Mouse (Mus musculus): ENCODE measurements around the gene Sdc3.

Gene Sdc3

DNA sequence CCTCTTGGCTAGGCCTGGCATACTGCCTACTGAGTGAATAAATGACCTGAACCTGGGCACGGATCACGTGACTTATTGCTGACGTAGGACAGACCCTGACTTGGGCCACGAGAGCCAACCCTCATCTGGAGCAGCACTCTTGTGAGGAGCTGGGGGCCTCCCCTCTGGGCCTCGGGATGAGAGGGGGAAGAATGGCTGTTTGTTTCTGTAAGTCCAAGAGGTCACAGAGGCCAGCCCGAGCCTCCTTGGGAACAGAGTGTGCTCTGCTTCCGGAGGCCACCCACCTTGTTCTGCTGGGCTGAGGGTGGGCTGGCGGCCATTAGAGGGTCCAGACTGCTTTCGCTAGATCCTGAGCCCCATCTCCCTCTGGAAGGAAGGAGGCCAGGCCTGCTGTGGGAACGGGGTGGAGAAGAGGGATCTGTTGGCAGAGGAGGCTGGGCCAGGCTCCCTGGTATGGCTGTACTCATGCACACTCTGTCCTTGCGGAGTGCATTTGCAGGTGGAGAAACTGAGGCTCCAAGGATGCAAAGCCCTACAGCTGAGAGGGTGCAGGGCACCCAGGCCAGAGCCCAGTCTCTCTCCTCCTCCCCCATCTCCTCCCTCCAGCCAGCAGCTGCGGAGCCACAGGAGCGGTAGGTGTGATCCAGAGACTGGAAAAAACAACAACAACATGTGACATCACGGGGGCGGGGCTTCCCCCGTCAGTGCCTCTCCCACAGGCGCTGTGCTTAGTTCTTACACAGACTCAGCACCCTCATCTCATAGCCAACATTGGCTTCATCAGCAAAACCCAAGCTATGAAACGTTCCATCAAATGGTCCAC is 36.7 kb downstream of the Sdc3 start:
- DNase-seq, result peak; percentile 65

DNA sequence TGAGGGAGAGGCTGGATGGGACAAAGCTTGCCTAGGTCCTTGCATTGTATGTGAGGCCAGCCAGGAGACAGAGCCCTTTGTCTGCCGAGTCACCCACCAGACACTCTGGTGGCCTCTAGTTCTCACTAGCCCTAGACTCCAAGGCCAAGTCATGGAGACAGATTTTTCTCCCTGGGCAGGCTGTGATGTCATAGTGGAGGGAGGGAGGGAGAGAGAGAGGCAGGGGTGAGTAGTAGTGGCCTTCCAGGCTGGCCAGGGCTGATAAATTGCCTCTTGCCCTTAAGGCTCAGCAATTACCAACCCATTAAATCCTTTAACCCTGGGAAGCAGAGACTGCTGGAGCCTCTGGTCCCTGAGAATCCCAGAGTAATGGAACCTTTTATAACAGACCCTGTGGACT is 41.8 kb downstream of the Sdc3 start:
- DNase-seq, result no peak

DNA sequence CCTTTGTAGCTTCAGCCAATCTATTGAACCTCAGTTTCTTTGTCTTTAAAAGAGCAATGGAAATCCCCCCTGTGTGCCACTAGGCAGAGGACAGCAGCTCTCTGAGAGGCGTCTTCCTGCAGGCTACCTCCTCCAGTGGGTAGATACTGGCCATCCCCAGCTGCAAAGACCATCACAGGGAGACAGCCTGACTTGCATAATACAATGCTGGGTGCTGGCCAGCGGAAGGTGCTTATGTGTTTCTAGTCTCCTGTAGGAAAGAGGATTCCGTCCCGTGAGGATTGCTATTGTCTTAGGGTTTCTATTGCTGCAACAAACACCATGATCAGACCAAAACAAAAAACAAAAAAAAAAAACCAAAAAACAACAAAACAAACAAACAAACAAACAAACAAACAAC is 43.2 kb downstream of the Sdc3 start:
- no peak for DNase-seq

DNA sequence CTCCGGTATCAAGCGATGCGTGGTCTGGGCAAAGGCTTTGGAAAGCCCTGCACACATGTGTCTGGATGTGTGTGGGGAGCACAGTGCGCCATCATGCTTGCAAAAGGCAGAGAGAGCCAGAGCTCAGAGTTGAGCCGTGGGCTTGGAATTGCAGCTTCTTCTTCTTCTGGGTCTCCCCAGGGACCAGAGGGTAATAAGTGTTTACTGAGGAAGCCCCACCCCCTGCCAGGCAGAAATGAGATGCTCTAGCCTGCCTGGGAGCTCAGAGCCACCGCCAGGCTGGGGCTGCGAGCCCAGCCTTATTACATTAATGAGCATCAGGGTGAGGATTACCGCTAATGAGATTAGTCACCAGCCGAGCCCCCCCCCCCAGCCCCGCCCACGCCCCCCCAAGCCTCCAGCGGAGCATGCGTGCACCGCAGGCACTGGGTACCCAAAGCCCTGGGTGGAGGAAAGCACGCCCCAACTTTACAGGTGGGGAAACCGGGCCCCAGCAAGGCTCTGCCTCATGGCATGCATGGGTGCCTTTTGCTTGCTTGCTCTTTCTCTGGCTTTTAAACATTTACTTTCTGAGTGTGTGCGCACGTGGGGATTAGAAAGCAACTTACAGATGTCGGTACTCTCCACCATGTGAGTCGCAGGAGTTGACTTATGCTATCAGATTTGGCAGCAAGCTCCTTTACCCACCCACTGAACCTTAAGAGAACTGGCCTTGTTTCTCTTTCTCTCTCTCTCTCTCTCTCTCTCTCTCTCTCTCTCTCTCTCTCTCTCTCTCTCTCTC is 44.1 kb downstream of the Sdc3 start:
- no peak for DNase-seq

DNA sequence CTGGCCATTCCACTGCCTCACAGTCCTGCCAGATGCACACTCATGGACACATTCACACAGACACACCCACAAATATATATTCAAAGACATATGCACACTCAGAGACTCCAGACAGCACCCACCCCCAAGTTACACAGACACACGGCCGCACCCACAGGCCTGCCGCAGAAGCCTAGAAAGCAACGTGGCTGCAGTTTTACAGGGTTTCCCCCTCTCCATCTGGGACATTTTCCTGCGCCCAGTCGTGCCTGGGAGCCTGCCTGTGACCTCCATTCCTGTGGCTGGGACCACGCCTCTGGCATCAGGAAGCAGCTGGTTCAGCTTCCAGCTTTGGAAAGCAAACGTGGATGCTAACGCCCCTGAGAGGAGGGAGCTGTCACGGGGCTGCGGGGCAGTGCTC is 46.2 kb downstream of the Sdc3 start:
- DNase-seq, result peak; percentile 44

DNA sequence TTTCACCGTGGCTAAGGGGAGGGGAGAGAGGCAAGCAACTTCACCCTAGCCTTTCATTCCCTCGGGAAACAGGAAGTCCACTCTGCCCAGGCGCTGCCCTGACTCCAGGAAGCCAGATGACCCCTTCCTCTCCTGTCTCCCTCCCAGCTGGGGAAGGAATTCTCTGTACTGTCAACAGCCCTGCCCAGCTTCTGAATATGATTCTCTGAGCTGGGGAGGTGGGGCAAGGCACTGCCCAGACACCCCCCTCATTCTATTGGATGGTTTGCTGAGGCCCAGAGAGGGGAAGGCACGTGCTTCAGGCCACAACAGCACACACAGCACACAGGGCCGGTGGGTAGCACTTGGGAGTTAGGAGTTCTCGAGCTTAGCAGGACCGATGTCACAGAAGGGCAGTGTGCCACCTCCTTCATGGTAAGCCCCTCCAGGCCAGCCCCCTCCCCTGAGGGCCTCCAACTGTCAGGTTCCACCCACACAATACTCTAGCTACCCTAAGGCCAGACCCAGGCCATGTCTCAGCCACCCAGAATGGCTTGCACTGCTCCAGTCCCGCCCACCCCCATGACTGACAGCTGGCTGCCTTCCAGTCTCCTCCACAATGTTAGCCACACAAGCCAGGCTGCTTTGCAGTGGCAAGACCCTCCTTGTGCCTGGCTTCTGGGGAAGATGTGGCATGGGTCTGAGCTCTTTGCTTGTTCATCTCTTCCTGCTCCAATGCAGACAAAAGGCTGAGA is 48.9 kb downstream of the Sdc3 start:
- DNase-seq, result peak; percentile 58

DNA sequence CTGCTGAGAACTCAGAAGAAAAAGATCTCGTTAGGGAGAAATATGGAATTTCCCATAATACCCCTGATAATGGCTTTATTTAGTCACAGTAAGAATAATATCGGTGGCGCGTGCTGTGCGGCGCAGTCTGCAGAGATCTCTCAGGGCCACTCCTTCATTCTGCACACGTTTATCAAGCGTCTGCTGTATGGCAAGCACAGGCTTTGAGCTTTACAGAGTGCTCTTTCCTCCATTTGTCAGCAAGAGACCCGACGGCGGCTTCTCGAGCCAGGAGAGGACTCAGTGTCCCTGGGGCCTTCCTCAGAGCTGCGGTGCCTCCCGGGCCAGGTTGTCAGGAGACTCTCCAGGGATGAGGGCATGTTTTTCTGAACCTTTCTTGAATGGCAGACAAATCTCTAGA is 56.5 kb downstream of the Sdc3 start:
- DNase-seq, result no peak

DNA sequence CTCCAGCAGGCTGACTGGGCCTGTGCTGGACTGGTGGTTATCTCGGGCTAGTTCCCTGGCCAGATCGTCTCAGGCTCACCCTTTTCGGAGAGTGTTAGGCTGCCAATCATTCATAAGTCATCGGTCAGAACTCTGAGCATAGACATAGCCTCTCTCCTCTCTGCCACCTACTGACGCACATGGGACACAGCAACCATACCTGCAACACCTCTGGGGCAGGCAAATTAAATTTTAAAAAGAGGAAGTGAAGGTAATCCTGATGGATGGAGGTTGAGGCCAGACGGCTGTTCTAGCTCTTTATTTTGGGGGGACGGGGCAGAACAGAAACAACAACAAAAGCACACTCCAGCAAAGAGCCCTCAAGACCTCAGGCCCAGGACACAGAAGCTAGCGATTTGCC is 65.3 kb downstream of the Sdc3 start:
- no peak for DNase-seq

DNA sequence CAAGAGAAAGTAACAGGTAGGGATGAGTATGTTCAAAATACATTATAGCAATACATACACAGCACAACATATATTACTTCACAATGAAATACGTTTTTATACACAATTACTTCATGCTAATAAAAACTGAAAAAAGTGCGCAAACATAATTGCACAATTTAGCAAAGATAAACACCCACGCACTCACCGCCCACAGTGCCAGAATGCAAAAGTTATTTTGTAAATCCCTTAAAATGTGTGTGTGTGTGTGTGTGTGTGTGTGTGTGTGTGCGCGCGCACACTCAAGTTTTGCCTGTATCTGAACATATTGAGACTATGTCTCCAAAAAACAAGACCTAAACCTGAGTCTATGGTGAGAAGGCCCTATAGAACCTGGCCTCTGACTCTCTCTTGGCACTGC is 66.5 kb downstream of the Sdc3 start:
- no peak for DNase-seq

DNA sequence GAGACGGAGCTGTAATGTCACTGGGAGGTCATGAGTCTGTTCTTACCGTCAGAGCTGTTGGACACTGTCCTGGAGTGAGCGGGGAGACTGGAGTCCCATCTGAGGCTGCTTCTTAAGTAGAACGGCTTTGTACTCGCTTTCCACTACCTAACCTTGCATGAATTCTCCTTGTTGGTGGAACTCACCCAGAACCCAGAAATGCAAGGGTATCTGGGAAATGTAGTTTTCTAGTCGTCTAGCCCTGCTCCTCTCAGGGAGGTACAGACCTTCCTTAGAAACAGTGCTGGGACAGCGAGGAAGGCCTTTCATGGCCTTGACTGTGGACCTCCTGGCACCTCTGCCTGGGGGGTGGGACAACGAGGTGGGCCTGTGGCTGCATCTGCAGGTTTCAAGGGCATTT is 67.1 kb downstream of the Sdc3 start:
- DNase-seq, result no peak

DNA sequence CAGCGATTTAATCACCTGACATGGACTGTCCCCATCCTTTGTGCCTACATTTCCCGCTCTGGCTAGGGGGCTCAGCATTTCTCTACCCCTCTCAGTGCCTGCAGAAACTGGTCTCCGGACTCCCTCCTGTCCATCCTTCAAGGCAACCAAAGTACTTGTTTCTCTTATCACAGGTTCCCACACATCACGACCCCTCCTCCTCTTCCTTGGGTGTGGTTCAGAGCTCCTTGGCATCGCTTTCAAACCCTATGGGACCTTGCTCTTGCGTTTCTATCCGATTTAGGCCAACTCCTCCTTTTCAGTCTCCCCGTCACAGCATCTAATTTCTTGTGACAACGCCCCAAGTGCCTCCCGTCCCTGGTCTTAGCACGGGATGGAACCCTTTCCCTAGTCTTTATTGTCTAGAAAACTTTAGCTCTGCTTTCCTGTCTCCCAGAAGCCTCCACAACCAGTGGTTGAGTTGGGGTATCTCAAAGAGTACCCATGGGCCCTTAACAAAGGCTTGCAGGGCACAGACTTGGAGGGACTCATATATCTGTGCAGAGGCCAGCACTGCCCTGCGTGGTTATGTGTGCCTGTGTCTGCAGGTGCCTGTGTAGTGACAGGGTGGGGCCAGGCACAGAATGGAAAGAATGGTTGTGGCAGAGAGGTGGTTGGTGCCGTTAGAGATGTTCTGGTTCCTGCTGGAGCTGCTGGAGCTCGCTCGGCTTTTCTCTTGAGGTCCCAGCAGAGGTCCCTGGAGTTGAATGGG is 68.7 kb downstream of the Sdc3 start:
- no peak for DNase-seq

DNA sequence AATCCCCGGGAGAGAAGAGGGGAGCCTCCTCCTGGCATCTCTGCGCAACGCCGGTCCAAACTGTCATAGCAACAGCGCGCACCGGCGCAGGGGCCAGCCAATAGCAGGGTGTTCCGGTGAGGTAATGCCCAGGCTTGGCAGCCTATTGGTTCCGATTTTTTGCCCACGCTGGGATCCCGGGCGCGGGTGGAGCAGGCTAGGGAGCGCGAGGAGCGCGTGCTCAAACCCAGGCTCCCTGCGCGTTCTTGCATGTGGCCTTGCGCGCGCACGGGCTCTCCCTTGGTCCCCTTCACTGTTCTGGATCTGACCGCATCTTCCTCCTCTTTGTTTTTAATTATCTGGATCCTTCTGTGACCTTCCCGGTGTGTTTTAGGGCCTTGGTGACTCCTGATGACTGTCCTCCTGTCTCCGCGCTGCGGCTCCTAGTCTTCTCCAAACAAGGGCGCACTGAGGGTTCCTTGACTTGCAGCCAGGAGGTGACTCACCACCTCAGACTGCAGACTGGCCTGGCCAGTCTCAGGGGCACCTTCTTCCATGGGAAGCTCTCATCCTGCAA is 69.4 kb downstream of the Sdc3 start:
- peak; percentile 50 for DNase-seq

DNA sequence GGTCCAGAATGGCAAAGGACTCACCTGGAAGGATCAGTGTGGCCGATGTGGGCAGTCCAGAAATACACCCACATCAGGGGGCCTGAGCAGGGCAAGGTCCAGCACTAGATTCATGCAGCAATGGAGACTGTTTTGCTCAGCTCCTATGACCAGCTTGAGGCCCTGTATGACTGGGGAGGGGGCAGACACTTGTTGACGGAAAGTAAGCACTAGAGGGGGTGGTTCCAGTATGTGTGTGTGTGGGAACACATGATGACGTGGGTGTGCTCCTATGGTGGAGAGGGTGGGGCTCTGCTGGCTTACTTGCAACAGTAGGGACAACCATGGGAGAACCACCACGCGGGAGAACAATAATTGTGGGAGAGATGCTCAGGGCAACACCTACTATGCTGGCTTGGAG is 70.2 kb downstream of the Sdc3 start:
- no peak for DNase-seq

DNA sequence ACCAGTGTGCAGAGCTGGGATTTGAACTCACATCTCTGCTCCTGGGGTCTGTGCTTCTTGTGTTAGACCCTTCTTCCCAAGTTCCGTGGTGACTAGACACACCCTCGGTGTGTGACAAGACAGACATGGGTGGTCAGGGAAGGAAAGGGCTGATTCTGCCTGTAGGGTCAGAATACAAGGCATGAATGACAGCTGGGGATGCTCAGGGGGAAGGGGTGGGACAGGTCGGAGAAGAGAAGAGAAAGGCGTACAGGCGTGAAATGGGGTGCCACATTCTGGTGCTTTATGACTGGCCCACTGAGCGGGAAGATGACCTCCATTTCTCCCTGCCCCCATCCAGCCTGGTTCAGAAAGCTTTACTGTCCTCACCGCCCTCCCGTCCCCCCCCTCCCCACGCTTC is 73.1 kb downstream of the Sdc3 start:
- DNase-seq, result no peak

DNA sequence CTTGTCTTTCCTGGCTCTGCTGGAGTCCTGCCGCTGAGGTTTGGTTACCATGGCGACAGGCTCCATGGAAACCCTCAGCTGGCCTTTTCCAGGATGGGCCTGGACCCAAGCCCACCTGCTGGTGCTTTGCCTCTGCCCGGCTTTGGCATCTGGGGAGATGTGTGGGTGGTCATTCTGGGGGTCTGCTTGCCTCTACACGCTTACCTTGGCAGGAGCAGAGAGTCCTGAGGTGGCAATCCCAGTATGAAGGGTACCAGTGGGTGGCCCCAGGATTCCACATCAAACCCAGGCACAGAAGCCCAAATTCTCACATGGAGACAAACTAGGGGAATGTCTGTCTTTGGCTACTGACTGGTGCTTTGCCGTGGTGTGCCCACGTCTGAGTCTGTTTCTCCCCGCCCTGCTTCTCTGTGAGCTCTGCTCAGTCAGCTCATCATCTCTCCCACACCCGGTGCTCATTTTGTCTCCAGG is 73.6 kb downstream of the Sdc3 start:
- DNase-seq, result no peak

DNA sequence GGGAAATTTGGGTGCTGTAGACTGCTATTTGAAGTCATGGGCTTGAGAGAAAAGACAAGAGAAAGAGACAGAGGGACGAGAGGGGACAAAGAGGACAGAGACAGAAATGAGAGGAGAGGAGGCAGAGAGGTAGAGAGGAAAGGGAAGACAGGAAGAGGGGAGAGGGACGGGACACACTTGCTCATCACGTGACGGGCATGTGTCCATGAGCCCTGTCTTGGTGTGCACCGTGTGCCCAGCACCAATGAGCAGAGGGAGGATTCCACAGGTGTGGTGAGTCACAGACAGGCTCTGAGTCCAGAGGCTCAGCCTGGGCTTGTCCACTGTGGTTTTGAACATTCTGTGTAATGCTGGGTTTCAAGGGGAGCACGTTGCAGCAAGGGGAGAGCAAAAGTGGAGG is 75.6 kb downstream of the Sdc3 start:
- DNase-seq, result no peak

DNA sequence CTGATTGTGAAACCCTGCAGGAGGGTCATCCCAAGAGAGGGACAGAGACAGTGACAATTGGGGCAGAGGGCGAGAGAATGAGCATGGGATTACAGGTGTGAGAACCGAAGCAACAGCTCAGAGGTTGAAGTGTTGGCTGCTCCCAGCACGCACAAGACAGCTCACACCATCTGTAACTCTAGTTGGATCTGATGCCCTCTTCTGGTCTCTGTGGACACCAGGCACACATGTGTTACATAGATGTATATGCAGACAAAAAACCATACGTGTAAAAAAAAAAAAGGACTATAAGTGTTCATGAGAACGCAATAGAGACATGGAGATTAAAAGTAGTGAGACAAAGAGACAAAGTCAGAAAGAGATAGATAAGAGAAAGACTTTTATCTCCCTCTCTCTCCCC is 76.5 kb downstream of the Sdc3 start:
- DNase-seq, result no peak

DNA sequence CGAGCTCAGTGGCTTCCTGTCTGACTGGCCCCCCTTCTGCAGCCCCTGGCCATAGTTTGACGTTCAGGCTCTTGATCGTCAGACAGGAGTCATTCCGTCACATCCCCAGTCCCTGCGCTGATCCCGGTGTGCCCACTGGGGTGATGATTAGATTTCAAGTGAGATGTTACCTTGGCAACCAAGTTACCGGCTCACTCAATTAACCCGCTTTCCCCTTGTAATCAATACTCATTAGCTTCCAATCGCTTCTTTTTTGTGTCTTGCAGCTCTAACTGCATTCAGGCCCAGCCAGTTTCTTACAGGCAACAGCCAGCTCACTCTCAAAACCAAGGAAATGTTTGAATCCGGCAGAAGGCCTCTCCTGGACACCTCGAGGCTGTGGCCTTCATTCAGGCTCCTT is 80.1 kb downstream of the Sdc3 start:
- no peak for DNase-seq

DNA sequence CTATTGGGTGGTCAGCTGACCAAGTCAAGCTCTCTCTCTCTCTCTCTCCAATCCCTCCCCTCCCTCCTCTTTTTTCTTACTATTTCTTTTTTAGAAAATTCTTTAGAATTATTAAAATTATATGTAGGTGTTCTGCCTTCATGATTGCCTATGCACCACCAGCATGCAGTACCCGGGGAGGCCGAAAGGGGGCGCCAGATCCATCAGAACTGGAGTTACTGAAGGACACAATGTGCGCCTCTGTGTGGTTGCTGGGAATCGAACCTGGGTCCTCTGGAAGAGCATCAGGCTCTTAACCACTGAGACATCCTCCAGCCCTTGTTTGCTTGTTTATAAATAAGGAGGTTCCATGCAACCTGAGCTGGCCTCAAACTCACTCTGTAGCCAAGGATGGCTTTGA is 81.1 kb downstream of the Sdc3 start:
- DNase-seq, result no peak

DNA sequence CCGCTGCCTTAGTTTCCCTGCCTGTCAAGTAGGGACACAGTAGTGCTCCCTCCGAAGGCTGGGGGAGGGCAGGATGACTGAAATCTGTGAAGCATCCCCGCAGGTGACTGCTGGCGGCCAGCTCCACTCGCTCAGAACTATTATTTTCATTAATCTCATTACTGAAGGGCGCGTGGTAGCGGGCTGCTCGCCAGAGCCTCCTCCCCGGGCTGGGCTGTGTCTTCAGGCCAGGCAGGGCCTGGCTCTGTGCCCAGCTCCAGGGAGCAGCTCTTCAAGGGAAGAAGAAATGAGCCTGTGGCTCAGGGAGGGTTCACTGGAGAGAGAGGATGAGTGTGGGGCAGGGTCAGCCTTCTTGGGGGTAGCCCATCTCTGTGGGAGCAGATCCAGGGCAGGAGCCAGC is 82.3 kb downstream of the Sdc3 start:
- DNase-seq, result peak; percentile 82

Data from lung, postnatal 14 days (tissue).